Mouse (Mus musculus) testis, postnatal 10 days (tissue): ENCODE measurements around the gene Arhgap6.
"Not testable (repeated sequence)": the region's sequence is repeated elsewhere in the genome, so short reads cannot be mapped to it uniquely, and the experiment has no call there.

Source experiments
- DNase-seq: peaks from one replicate; pipeline ENCODE4 v3.0.0; 2021; ENCODE audit warnings: low spot score

Arhgap6 gene

DNA sequence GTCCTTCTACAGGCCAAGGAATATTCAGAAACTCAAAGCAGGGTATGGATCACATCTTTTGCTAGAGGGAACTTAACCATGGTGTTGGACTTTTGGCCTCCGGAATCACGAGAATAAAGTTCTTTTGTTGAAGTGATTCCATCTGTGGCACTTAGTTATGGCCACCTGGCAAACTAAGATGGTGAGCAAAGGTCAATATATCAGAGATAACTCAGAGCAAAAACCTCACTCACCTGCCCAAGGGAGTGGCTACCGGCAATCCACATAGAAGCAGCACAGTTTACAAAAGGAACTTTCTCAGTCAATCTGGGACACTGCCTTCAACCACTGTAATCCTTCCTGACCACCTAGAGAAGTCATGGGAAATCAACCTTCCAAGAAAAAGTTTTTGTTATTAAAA is 513.7 kb downstream of the Arhgap6 start:
- no peak for DNase-seq

DNA sequence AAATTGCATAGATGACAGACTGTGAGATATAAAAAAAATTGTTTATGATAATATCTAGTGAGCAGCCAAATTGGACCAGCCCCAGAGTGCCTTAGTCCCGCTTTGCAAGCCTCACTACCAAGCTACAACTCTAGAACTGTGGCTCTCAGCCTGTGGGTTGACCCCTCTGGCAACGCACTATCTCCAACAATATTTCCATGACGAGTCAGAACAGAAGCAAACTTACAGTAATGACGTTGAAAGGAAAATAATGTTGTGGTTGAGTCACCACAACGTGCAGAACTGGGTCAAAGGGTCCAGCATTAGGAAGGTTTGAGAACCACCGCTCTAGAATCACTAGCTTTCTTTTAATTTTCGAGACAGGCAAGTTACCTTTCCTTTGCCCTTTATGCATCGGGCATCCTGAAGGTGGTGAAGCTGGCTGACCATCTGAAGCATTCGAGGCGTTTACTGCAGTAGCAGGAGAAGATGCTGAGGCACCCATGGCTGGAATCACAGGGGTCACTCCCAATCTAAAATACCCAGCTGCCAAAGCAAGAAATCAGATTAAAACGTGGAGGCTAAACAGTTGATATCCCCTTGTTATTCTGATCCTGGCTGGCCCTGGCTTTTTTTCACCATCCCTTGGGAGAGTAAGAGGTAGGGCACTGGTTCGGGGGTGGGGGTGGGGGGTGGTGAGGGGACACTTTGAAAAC is 524.3 kb downstream of the Arhgap6 start:
- DNase-seq: peak; percentile 34

DNA sequence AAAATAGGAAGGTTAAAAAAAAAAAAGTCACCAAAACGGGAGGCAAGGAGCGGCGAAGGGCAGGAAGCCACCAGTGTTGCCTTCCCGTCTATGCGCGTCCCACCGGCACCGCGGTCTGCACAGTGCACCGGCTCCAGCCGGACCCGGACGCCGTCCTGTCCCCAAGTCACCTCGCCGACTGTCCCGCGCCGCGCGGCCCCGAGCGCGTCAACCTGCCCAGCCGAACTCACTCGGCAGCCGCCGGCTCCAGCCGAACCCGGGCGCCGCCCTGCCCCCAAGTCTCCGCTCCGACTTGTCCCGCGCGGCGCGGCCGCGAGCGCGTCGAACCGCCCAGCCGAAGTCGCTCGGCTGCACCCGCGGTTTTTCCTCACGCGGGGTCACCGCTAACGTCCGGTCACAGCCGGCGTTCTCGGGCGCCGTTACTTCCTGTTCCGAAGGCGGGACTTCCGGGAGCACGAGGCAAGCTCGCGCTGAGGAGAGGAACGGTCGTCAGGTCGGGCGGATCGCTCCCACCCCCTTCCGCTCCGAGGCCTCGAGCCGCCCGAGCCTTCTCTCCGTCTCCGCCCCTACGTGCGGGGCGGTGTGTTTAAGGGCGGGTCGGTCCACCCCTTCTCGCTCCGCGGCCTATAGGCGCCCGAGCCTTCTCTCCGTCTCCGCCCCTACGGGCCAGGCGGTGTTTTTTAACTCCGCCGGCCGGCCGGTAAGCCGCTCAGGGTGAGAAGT is 525.2 kb downstream of the Arhgap6 start, which contains the start of gene Hccs:
Gene Hccs, minus strand, starts transcription at position 428 of the 723 bp plus-strand sequence.
- DNase-seq: peak; percentile 86

DNA sequence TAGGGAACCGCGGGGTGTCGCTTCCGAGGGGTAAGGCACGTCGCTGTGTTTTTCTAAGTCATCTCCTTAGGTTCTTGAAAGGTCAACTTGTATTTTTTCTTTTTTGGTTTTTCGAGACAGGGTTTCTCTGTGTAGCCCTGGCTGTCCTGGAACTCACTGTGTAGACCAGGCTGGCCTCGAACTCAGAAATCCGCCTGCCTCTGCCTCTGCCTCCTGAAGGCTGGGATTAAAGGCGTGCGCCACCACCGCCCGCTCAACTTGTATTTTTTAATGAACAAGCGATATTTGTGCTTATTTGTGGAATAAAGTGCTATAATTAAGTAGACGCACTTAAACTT is 525.7 kb downstream of the Arhgap6 start:
- not testable (repeated sequence) for DNase-seq

DNA sequence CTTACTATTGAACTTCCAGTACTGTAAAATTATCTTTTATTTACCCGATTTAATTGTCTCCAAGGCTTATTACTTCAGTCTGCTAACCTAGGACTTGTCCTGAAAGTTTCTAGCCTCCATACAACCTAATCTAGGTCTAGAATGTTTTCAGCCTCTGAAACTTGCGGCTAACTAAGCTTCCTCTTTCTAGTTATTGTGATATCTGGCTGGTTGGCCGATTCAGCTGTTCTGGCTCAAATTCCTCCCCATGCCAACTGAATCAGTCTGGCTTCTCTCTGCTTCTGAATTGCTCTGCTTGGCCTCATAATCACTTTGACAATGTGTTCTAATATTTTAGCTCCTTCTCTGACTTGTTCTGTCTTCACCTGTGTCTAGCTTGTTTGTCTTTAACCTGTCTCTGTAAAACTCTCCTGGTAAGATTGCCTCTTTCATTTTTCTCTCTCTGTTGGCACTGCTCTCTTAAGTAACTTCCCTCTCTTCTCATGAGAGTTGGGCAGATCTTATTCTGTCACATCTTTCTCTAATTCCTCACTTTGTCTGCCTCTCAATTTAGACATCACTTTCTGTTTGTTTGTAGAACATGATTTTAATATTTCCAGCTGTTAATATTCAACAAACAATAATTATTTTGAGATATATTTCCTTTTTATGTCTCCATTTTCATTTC is 531.2 kb downstream of the Arhgap6 start:
- DNase-seq: no peak

DNA sequence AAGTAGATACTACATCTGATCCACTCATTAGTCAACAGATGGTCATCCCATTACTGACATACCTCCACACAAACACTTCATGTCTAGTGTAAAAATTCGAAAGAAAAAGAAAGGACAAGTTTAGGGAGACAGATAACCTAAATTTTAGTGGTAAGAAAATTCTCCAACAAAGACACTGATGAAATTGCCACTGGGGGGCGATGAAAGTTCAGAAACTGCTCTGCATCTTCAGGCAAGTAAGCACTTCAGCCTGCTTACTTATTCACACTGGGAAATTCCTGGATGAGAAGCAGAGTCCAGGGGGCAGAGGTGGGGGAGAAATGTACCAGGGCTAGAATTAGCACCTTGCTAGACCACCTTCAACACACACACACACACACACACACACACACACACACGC is 537.4 kb downstream of the Arhgap6 start:
- DNase-seq: peak; percentile 63

DNA sequence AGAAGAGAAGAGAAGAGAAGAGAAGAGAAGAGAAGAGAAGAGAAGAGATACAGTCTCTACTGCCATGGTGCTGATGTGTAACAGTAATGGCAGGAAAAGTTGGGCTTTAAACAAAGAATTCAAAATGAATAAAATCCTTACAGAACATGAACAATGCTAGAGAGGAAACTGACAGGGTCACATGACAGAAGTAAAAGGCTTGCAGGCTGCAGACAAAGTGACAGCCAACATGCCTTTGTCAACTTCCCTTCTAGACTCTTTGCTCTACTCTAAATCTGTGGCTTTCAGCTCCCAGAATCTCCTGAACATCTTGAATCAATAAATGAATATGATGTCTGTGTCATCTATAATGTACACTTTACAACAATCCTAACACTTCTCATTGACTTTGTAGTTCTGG is 542.7 kb downstream of the Arhgap6 start:
- DNase-seq: no peak

DNA sequence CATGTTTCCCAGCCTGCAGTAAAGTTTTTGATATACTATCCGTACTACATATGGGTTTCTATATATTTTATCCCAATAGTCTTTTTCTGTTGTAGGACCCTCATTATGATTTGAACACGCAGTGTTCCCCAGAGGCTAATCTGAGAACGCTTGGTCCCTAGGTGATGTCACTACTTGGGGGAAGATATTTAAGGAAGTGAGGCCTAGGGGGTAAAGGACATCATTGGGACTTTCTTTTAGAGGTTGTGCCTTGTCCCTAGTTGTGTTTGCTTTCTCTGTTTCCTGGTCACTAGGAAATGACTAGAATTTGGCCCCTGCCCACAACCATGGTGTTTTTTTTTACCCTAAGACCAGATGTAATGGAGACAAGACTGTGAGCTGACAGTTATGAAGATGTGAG is 543.3 kb downstream of the Arhgap6 start:
- DNase-seq: no peak
